Mouse (Mus musculus) G1E (cell line): ENCODE data around the gene Gm43064. TPM values are rescaled to one million over a fixed set of nuclear protein-coding genes. Genes with fewer than 3 reads are reported as not detected.

Experiments
- ATAC-seq: 2 replicates; pipeline ENCODE4 v1.8.0; 2016; ENCODE audit warnings: mild to moderate bottlenecking; ENCODE audit not compliant: insufficient number of reproducible peaks, poor library complexity, low FRiP score, severe bottlenecking; ENCODE audit errors: extremely low read depth
- DNase-seq: peaks from one replicate; pipeline ENCODE4 v3.0.0; 2012; ENCODE audit warnings: low spot score
- H3K27me3 ChIP-seq: 2 replicates; pipeline ENCODE4 v1.6.1; 2012; ENCODE audit warnings: mild to moderate bottlenecking, low read length, inconsistent platforms; ENCODE audit not compliant: insufficient read depth
- H3K36me3 ChIP-seq: replicated peaks from 2 replicates; pipeline ENCODE3; 2012; ENCODE audit warnings: mild to moderate bottlenecking, inconsistent platforms
- H3K4me1 ChIP-seq: 2 replicates; pipeline ENCODE4 v1.6.1; 2012; ENCODE audit warnings: low read depth, low read length, inconsistent platforms, mixed read lengths; ENCODE audit not compliant: insufficient read depth
- H3K4me3 ChIP-seq: 2 replicates; pipeline ENCODE4 v1.5.1; 2012; ENCODE audit warnings: low read depth, mild to moderate bottlenecking, inconsistent platforms, low read length, moderate library complexity, mixed read lengths
- H3K9me3 ChIP-seq: replicated peaks from 2 replicates; pipeline ENCODE4 v1.6.1; 2012; ENCODE audit warnings: inconsistent platforms
- CTCF ChIP-seq: IDR thresholded peaks from 2 replicates; pipeline ENCODE4 v1.5.1; 2012; ENCODE audit warnings: low read depth, low read length, inconsistent platforms, mixed read lengths
- GATA1 ChIP-seq: IDR thresholded peaks from 2 replicates; pipeline ENCODE4 v1.6.1; 2012; ENCODE audit warnings: borderline replicate concordance, low read length, inconsistent platforms, mixed read lengths
- GATA2 ChIP-seq: IDR thresholded peaks from 2 replicates; pipeline ENCODE4 v1.6.1; 2012; ENCODE audit warnings: low read depth, low read length, inconsistent platforms, borderline replicate concordance
- POLR2AphosphoS5 ChIP-seq: IDR thresholded peaks from 2 replicates; pipeline ENCODE4 v1.6.1; 2012; ENCODE audit warnings: low read depth, low read length, inconsistent platforms; ENCODE audit not compliant: insufficient replicate concordance
- TAL1 ChIP-seq: conservative IDR thresholded peaks from 2 replicates; pipeline ENCODE4 v1.6.1; 2012; ENCODE audit warnings: low read depth, low read length, inconsistent platforms, mixed read lengths
- polyA plus RNA-seq: library from polyadenylated mRNA; stranded (reverse); fragments of >175 nt; gene quantifications from 2 replicates; pipeline ENCODE4 v1.2.3, GENCODE M21; 2012
- total RNA-seq, 2 experiments: library from RNA; stranded (forward) in 1 of 2; stranded (reverse) in 1 of 2; fragments of 200-1000 nt in 1 of 2; fragments of >200 nt in 1 of 2; fragmentation: Nextera tagmentation in 1 of 2; gene quantifications; 2 replicates each; pipeline ENCODE4 v1.2.3; 2014 to 2017

Gm43064 gene
- total RNA-seq (2014; fragmentation: Nextera tagmentation), result 3.1 and 8.7 TPM in 2 replicates
- total RNA-seq (2017), result 0.82 TPM in 1 of 2 replicates, not detected in the other
- 0.05 and 0.13 TPM in 2 replicates for polyA plus RNA-seq

- Histone ChIP-seq H3K9me3 (no peaks in the 10 kb centered on the region), H3K4me1 (peaks cover 49% of the 10 kb centered on the region), H3K27me3 (no peaks in the 10 kb centered on the region), H3K4me3 (peak within 1 kb of the TSS; percentile 86), H3K36me3 (peaks cover 56% of the 10 kb centered on the region)
- TF ChIP-seq GATA2 (no peak), TAL1 (no peak), POLR2AphosphoS5 (no peak), GATA1 (no peak), CTCF (no peak)
- DNase-seq (peak; percentile 87), ATAC-seq (peak; percentile 75)
These were observed at the start of gene Gm43064, which contains the start of the genes Dclre1b and Ap4b1 for GRCm38 (mm10) chr3:103808891-103809798. Gene Gm43064, plus strand, starts transcription at chr3:103809573. Gene Dclre1b, minus strand, starts transcription at chr3:103809444. Gene Ap4b1, plus strand, starts transcription at chr3:103809520.

- peaks cover 79% of the 10 kb centered on the region for H3K36me3 ChIP-seq
- peaks cover 2% of the 10 kb centered on the region; the same call in 1 of the 2 replicates for H3K4me1 ChIP-seq
- no peak for DNase-seq
- TF ChIP-seq GATA1 (no peak), TAL1 (no peak), POLR2AphosphoS5 (no peak), CTCF (no peak), GATA2 (no peak)
- H3K4me3 ChIP-seq, result no peak overlapping the region
- no peaks in the 10 kb centered on the region for H3K9me3 ChIP-seq
- H3K27me3 ChIP-seq, result no peaks in the 10 kb centered on the region
- no peak for ATAC-seq
These were observed 42.6 kb upstream of the Gm43064 start for GRCm38 (mm10) chr3:103766789-103767188.

- Histone ChIP-seq H3K4me3 (no peak overlapping the region), H3K4me1 (peaks cover 19% of the 10 kb centered on the region), H3K27me3 (no peaks in the 10 kb centered on the region), H3K36me3 (peaks cover 77% of the 10 kb centered on the region), H3K9me3 (no peaks in the 10 kb centered on the region)
- DNase-seq (no peak), ATAC-seq (no peak)
- TF ChIP-seq GATA1, result no peak
These were observed 37.7 kb upstream of the Gm43064 start for GRCm38 (mm10) chr3:103771531-103772130.

GRCm38 (mm10) chr3:103772846-103773245 lies 36.5 kb upstream of the Gm43064 start:
- H3K9me3 ChIP-seq, result no peaks in the 10 kb centered on the region
- peaks cover 26% of the 10 kb centered on the region for H3K4me1 ChIP-seq
- TF ChIP-seq CTCF, result no peak
- TF ChIP-seq TAL1, result no peak
- peaks cover 79% of the 10 kb centered on the region for H3K36me3 ChIP-seq
- H3K27me3 ChIP-seq, result no peaks in the 10 kb centered on the region
- DNase-seq (no peak), ATAC-seq (peak; percentile 40; the same call in 1 of the 2 replicates)
- no peak overlapping the region for H3K4me3 ChIP-seq

GRCm38 (mm10) chr3:103773508-103773907 lies 35.9 kb upstream of the Gm43064 start:
- Histone ChIP-seq H3K4me3 (no peak overlapping the region), H3K36me3 (peaks cover 79% of the 10 kb centered on the region)

GRCm38 (mm10) chr3:103774009-103774408 lies 35.4 kb upstream of the Gm43064 start:
- Histone ChIP-seq H3K4me3 (no peak overlapping the region), H3K4me1 (peaks cover 35% of the 10 kb centered on the region), H3K36me3 (peaks cover 79% of the 10 kb centered on the region), H3K27me3 (no peaks in the 10 kb centered on the region), H3K9me3 (no peaks in the 10 kb centered on the region)
- TF ChIP-seq CTCF (no peak), GATA1 (no peak), GATA2 (no peak), TAL1 (no peak), POLR2AphosphoS5 (no peak)
- no peak for ATAC-seq
- DNase-seq, result no peak

More at GRCm38 (mm10) chr3:103773508-103773907, 35.9 kb upstream of the Gm43064 start:
- TF ChIP-seq TAL1, result no peak
- DNase-seq (no peak), ATAC-seq (no peak)
- Histone ChIP-seq H3K27me3 (no peaks in the 10 kb centered on the region), H3K9me3 (no peaks in the 10 kb centered on the region), H3K4me1 (peaks cover 31% of the 10 kb centered on the region)
